Mouse (Mus musculus): ENCODE results near the gene Psmb11.

GRCm38 (mm10) chr14:54652787-54653186, 31.6 kb downstream of the Psmb11 start:
- TF ChIP-seq CTCF (IDR thresholded peaks at IDR 0.05; ENCODE audit: low read depth) (no peak), EP300 (IDR thresholded peaks at IDR 0.05; ENCODE audit: low read depth) (no peak)
